Mouse (Mus musculus) left cerebral cortex, adult 9 months (tissue): ENCODE measurements around the gene Gm2007.
"Not testable (repeated sequence)": the region's sequence is repeated elsewhere in the genome, so short reads cannot be mapped to it uniquely, and the experiment has no call there.

Source experiments
- DNase-seq, 2 experiments: peaks; one replicate each; pipeline ENCODE4 v3.0.0; 2022; ENCODE audit warnings: low spot score in 2 of 2

Gene Gm2007

DNA sequence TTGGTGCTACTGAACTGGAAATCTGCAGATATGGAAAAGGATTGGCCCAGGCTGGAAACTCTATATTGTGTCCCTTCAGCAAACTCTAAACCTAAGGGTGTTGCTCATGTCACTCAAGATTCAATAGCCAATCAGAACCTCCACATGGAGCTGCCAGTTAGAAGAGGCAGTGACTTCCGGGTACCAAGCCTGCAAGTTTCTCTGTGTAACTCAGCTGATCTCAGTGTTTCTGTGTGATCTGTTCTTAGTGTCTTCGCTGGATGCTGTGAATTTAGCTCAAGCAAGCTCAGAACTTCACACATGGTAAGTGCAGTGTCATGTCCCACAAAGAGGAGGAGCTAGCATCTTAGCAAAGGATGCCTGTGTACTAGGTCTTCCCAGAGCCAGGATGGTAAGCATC lies at the start of gene Gm2007:
Gene Gm2007 (plus strand): TSS at position 301 of the 400 bp plus-strand sequence.
- DNase-seq, result not testable (repeated sequence)

DNA sequence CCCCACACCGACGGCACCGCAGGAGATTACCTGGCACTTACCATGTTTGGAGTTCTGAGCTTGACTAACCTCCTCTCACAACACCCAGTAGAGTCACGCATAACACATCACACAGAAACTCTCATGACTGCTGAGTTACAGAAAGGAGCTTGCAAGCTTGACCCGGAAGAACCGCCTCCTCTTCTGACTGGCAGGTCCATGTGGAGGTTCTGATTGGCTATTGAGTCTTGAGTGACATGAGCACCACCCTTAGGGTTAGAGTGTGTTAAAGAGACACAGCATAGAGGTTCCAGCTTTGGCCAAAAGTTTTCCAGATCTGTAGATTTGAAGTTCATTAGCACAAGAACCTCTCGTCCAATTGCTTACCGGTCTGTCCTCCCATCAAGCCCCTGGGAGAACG lies 37.8 kb upstream of the Gm2007 start, which contains the start of gene Zfp969:
Gene Zfp969 (minus strand): TSS at position 101 of the 400 bp plus-strand sequence.
- not testable (repeated sequence) for DNase-seq

DNA sequence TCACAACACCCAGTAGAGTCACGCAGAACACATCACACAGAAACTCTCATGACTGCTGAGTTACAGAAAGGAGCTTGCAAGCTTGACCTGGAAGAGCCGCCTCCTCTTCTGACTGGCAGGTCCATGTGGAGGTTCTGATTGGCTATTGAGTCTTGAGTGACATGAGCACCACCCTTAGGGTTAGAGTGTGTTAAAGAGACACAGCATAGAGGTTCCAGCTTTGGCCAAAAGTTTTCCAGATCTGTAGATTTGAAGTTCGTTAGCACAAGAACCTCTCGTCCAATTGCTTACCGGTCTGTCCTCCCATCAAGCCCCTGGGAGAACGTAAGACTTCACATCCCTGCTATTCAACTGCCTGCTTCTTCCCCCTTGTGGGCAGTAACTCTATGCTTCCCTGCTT lies 59.7 kb downstream of the Gm2007 start, which contains the start of gene Gm14288:
Gene Gm14288 (minus strand): TSS at position 101 of the 400 bp plus-strand sequence.
- not testable (repeated sequence) for DNase-seq
